Mouse (Mus musculus): ENCODE data around the gene Gm20521. TPM values are rescaled to one million over a fixed set of nuclear protein-coding genes. Genes with fewer than 3 reads are reported as not detected.

Gm20521 gene
- total and polyA plus RNA-seq, 2 experiments from 2014 or later, result 0.30 to 3.1 TPM

DNA sequence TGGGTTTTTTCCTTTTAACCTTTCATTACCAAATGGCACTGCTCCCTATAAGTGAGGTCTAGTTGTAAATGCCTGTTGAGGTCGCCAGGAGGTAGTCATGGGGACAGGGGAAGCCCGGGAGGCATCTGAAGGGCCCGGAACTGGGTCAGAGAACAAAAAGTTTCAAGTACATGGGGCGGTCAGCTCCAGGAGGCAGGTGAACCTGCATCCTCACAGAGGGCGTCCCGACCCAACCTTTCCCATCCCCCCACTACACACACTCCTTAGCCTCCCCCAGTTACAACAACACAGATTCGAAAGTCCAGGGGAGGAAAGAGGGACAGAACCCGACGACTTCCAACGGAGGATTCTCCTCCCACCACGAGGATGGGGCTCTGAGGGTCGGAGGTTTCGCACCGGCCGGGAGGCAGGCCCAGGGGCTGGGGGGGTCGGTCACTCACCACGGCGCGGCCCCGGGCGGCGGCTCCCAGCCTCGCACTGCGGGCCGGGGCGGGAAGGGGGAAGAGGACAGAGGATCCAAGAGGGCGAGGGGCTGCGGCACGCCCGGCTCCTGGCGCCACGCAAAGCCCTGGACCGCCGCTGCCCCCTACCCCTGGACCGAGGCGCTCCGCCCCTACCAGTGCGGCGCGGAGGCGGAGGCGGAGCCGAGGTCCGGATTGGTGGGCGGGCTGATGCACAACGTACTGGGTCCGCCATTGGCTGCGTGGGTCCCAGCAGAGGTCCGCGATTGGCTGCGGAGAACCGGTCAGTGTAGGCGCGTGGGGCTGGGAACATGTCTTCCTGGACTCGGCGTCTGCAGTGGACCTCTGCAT lies 19.5 kb upstream of the Gm20521 start:
- Histone ChIP-seq H3K4me1 (ENCODE audit: insufficient read depth) (0 out of 2 replicates have a peak, but pooled peaks cover 4% of the 10 kb centered on the region), H3K4me2 (ENCODE audit: low read depth) (peak overlapping the region; percentile 86), H3K27me3 (ENCODE audit: insufficient read depth, low read length) (no peaks in the 10 kb centered on the region), H3K9ac (peak overlapping the region; percentile 81), H3K4me3 (ENCODE audit: low read depth, low read length) (peak overlapping the region; percentile 90), H3K9me3 (ENCODE audit: low read length) (no peaks in the 10 kb centered on the region), H3K27ac (ENCODE audit: low read depth, low read length) (peak overlapping the region; percentile 50; the same call in 1 of the 2 replicates), H3K36me3 (ENCODE audit: insufficient read depth) (no peaks in the 10 kb centered on the region)
- WGBS, result 1% methylated on average over 56 of the region's 56 CpGs
- DNase-seq (peak; percentile 92), ATAC-seq (peak; percentile 100)
- TF ChIP-seq CTCF (IDR thresholded peaks at IDR 0.05; ENCODE audit: low read depth), result peak; percentile 17

DNA sequence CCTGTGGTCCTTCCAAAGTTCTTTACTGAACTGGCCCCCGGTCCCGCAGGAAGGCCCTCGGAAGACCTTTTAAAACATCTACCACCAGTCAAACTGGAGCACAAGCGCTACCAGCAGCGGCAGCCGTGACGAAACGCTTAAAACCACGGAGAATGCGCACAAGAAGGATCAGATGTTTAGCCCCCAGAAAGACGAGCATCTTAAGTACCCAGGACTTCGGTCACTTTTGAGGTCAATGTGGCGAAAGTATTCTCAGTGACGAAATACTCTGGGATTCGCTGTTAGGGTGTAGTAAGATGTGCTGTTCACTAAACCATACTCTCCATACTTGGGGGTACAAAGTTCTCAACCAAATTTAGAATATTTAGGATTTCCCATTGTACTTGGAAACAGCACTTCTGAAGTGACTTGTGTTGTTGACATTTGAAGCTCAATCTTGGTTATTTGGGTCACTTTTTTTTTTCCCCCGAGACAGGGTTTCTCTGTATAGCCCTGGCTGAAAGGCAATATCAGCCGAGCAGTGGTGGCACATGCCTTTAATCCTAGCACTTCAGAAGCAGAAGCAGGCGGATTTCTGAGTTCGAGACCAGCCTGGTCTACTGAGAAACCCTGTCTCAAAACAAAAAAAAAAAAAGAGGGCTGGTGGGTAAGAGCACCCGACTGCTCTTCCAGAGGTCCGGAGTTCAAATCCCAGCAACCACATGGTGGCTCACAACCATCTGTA lies 18.8 kb upstream of the Gm20521 start:
- H3K4me2 ChIP-seq (ENCODE audit: low read depth), result peak overlapping the region; percentile 86

DNA sequence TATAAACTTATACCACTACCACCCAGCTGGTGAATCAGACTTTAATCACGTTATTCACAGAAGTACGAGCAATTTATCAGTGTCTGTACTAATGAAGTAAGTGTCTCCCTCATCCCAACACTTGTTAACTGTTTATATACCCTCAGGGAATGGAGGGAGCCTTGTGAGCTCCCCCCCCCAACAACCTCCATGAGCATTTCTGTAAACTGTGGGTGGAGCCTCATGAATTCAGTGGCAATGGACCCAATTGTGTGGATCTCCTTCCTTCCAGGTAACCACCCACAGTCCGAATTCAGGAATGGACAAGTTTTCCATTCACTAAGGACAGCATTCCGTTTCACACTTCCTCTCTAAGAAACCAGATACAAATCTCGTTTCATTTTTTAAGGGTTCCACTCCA lies 17.6 kb upstream of the Gm20521 start:
- Histone ChIP-seq H3K9ac (no peak overlapping the region), H3K4me3 (ENCODE audit: low read depth, low read length) (no peak overlapping the region), H3K36me3 (ENCODE audit: insufficient read depth) (no peaks in the 10 kb centered on the region), H3K4me1 (ENCODE audit: insufficient read depth) (0 out of 2 replicates have a peak, but pooled peaks cover 4% of the 10 kb centered on the region), H3K9me3 (ENCODE audit: low read length) (no peaks in the 10 kb centered on the region), H3K27me3 (ENCODE audit: insufficient read depth, low read length) (no peaks in the 10 kb centered on the region), H3K27ac (ENCODE audit: low read depth, low read length) (no peak overlapping the region), H3K4me2 (ENCODE audit: low read depth) (no peak overlapping the region)
- WGBS, result 76% methylated on average over 5 of the region's 5 CpGs
- DNase-seq (no peak), ATAC-seq (no peak)
- TF ChIP-seq CTCF (IDR thresholded peaks at IDR 0.05; ENCODE audit: low read depth), result no peak

More for the DNA sequence above, 18.8 kb upstream of the Gm20521 start:
- no peaks in the 10 kb centered on the region for H3K27me3 ChIP-seq (ENCODE audit: insufficient read depth, low read length)
- H3K27ac ChIP-seq (ENCODE audit: low read depth, low read length), result peak overlapping the region; percentile 50; the same call in 1 of the 2 replicates
- ATAC-seq, result no peak
- H3K4me1 ChIP-seq (ENCODE audit: insufficient read depth), result 0 out of 2 replicates have a peak, but pooled peaks cover 4% of the 10 kb centered on the region
- peak overlapping the region; percentile 90 for H3K4me3 ChIP-seq (ENCODE audit: low read depth, low read length)
- no peaks in the 10 kb centered on the region for H3K36me3 ChIP-seq (ENCODE audit: insufficient read depth)
- H3K9me3 ChIP-seq (ENCODE audit: low read length), result no peaks in the 10 kb centered on the region
- H3K9ac ChIP-seq, result peak overlapping the region; percentile 81
- WGBS, result 15% methylated on average over 21 of the region's 21 CpGs
- no peak for DNase-seq
- TF ChIP-seq CTCF (IDR thresholded peaks at IDR 0.05; ENCODE audit: low read depth), result 0 out of 2 replicates have a peak, but pooled peaks have one; percentile 1

DNA sequence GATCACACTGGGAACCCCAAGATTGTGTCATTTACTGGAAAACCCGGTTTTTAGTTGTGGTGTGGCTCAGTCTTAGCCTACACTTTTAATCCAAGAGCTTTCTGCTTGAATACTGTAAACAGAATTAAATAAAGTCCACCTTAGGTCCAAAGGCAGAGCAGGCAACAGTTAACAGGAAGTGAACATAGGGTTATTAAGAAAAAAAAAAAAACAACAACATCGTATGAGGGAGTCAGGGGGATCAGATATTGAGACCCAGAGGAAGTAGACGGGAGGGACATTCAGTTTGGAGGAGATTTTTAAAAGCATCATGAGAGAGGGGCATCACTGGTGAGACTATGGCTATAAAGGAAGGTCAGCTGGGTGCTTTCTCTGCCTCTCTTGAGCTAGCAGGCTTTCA lies 17.0 kb upstream of the Gm20521 start:
- H3K4me2 ChIP-seq (ENCODE audit: low read depth), result no peak overlapping the region
- 0 out of 2 replicates have a peak, but pooled peaks cover 4% of the 10 kb centered on the region for H3K4me1 ChIP-seq (ENCODE audit: insufficient read depth)
- DNase-seq, result no peak
- no peak overlapping the region for H3K4me3 ChIP-seq (ENCODE audit: low read depth, low read length)
- TF ChIP-seq CTCF (IDR thresholded peaks at IDR 0.05; ENCODE audit: low read depth), result no peak
- WGBS, result 54% methylated on average over 3 of the region's 3 CpGs
- H3K27me3 ChIP-seq (ENCODE audit: insufficient read depth, low read length), result no peaks in the 10 kb centered on the region
- no peak overlapping the region for H3K9ac ChIP-seq
- H3K36me3 ChIP-seq (ENCODE audit: insufficient read depth), result no peaks in the 10 kb centered on the region
- no peak overlapping the region for H3K27ac ChIP-seq (ENCODE audit: low read depth, low read length)
- no peak for ATAC-seq
- no peaks in the 10 kb centered on the region for H3K9me3 ChIP-seq (ENCODE audit: low read length)

DNA sequence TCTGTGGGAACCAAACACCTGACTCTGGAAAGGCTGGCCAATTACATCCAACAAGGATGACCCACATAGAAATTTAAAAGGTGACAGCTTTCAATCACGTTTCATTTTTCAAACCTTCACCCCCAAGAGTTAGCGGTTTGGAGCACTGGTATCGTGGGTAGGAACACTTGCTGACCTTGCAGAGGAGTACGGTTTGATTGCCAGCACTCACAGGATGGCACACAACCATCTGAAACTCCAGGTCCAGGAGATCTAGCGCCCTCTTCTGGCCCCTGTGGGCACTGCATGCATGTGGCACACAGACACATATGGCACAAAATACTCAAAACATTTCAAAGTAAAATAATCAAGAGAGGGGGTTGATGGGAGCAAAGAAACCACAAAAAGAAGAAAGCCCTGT lies 16.3 kb upstream of the Gm20521 start:
- Histone ChIP-seq H3K4me2 (ENCODE audit: low read depth) (no peak overlapping the region), H3K4me3 (ENCODE audit: low read depth, low read length) (no peak overlapping the region), H3K27me3 (ENCODE audit: insufficient read depth, low read length) (no peaks in the 10 kb centered on the region), H3K4me1 (ENCODE audit: insufficient read depth) (0 out of 2 replicates have a peak, but pooled peaks cover 4% of the 10 kb centered on the region), H3K36me3 (ENCODE audit: insufficient read depth) (no peaks in the 10 kb centered on the region; the same call in 1 of the 2 replicates), H3K9ac (no peak overlapping the region), H3K27ac (ENCODE audit: low read depth, low read length) (no peak overlapping the region), H3K9me3 (ENCODE audit: low read length) (no peaks in the 10 kb centered on the region)
- DNase-seq (peak; percentile 11), ATAC-seq (no peak)
- WGBS, result 49% methylated on average over 5 of the region's 5 CpGs
- TF ChIP-seq CTCF (IDR thresholded peaks at IDR 0.05; ENCODE audit: low read depth), result peak; percentile 53

DNA sequence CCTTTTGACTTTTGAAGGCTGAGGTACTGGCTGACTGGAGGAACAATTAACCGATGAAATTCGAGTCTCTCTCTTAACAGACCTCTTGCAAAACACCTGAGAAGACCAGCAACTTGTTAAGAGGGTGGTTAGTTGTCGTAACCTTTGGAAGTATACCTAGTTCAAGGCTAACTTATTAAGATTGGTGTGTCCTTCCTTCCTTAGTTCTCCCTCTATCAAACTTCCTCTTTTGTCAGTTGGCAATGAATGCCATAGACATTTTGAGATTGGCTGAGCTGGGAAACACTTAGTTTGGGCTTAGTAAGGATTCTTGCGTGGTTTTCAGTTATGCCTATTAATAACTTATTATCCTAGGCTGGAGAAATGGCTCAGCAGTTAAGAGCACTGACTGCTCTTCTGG lies 15.2 kb upstream of the Gm20521 start:
- TF ChIP-seq CTCF (IDR thresholded peaks at IDR 0.05; ENCODE audit: low read depth), result no peak
- Histone ChIP-seq H3K4me2 (ENCODE audit: low read depth) (no peak overlapping the region), H3K9ac (no peak overlapping the region), H3K36me3 (ENCODE audit: insufficient read depth) (peaks cover 3% of the 10 kb centered on the region; the same call in 1 of the 2 replicates), H3K9me3 (ENCODE audit: low read length) (no peaks in the 10 kb centered on the region), H3K27me3 (ENCODE audit: insufficient read depth, low read length) (no peaks in the 10 kb centered on the region), H3K4me3 (ENCODE audit: low read depth, low read length) (no peak overlapping the region), H3K4me1 (ENCODE audit: insufficient read depth) (0 out of 2 replicates have a peak, but pooled peaks cover 4% of the 10 kb centered on the region), H3K27ac (ENCODE audit: low read depth, low read length) (no peak overlapping the region)
- ATAC-seq, result no peak
- 85% methylated on average over 4 of the region's 4 CpGs for WGBS
- no peak for DNase-seq

Measured in forebrain, postnatal 0 days (tissue).